Comparison of ENCODE assay signal across 12 mouse cellular contexts in genomic region chr8:10970496-10971456, GRCm38 (mm10). TPM values are rescaled to one million over a fixed set of nuclear protein-coding genes. Genes with fewer than 3 reads are reported as not detected.
A peak's percentile ranks its signal among the peaks of the same experiment; 100 is the strongest.
DNase-seq lines count a peak whose midpoint lies in the region; ATAC-seq lines count a peak whose summit lies in the region.
"Had no signal": no experiment of that assay in that cellular context is flagged by ENCODE, and none has a peak within 500 bp of the region (broad histone marks: within the 10 kb centered on the region; RNA-seq: fewer than 3 reads in every experiment).

No protein-coding gene starts in this region.

- no peak overlapping the region for H3K4me3 ChIP-seq in embryonic facial prominence, embryonic 15.5 days (replicated peaks)
- no peak overlapping the region for H3K4me3 ChIP-seq in lung, embryonic 16.5 days (ENCODE audit: low read length)
- H3K4me3 ChIP-seq: heart, adult 2 months had no signal

- DNase-seq in gastrocnemius, postnatal 25 days, result peak; percentile 42
- DNase-seq in gastrocnemius, postnatal 14 days, result no peak
- peak; percentile 56 for DNase-seq in Muller cell, postnatal 12 days (ENCODE audit: inconsistent ontology term)
- no peak for DNase-seq in embryo, embryonic 10.5 days (ENCODE audit: low spot score)
- no peak for DNase-seq in urinary bladder, postnatal 10 days (ENCODE audit: low spot score)
- DNase-seq in layer of hippocampus, adult 9-10 months (ENCODE audit: low spot score), result no peak
- DNase-seq: cerebellum, postnatal 14 days; heart, adult 2 months had no signal

- intact Hi-C loops in gastrocnemius, postnatal 14 days (cut with DNase I; ENCODE audit: low total_unique reads), result no loop called here

- no peak overlapping the region for H3K9ac ChIP-seq in embryonic facial prominence, embryonic 15.5 days
- no peak overlapping the region for H3K9ac ChIP-seq in lung, embryonic 16.5 days (ENCODE audit: low read length)

- no peak overlapping the region for H3K4me2 ChIP-seq in embryonic facial prominence, embryonic 15.5 days (replicated peaks)
- no peak overlapping the region for H3K4me2 ChIP-seq in lung, embryonic 16.5 days (ENCODE audit: low read depth, low read length)
- H3K4me2 ChIP-seq: liver, embryonic 11.5 days had no signal

- peaks cover 55% of the 10 kb centered on the region for H3K4me1 ChIP-seq in embryonic facial prominence, embryonic 15.5 days
- H3K4me1 ChIP-seq in lung, embryonic 16.5 days (replicated peaks; ENCODE audit: control insufficient read depth, insufficient read depth, low read length), result peaks cover 45% of the 10 kb centered on the region

- WGBS in embryonic facial prominence, embryonic 15.5 days, result 55% methylated on average over 13 of the region's 13 CpGs
- WGBS in lung, embryonic 16.5 days, result 69% methylated on average over 13 of the region's 13 CpGs

- no peaks in the 10 kb centered on the region for H3K27me3 ChIP-seq in embryonic facial prominence, embryonic 15.5 days
- no peaks in the 10 kb centered on the region for H3K27me3 ChIP-seq in lung, embryonic 16.5 days (ENCODE audit: control insufficient read depth, insufficient read depth, low read depth, low read length)
- H3K27me3 ChIP-seq: Patski had no signal

- H3K36me3 ChIP-seq in embryonic facial prominence, embryonic 15.5 days, result no peaks in the 10 kb centered on the region
- no peaks in the 10 kb centered on the region for H3K36me3 ChIP-seq in lung, embryonic 16.5 days (ENCODE audit: control insufficient read depth, insufficient read depth, low read length)

- peak; percentile 12; the same call in 1 of the 2 replicates for ATAC-seq in embryonic facial prominence, embryonic 15.5 days (ENCODE audit: insufficient number of reproducible peaks, low FRiP score, low TSS enrichment, low read depth)
- no peak for ATAC-seq in lung, embryonic 16.5 days (ENCODE audit: low read depth)
- ATAC-seq: Patski had no signal

- H3K27ac ChIP-seq in embryonic facial prominence, embryonic 15.5 days (replicated peaks), result peak overlapping the region; percentile 73
- peak overlapping the region; percentile 15; the same call in 1 of the 2 replicates for H3K27ac ChIP-seq in lung, embryonic 16.5 days (ENCODE audit: low read length)
- H3K27ac ChIP-seq: heart, adult 2 months had no signal

- H3K9me3 ChIP-seq in embryonic facial prominence, embryonic 15.5 days (replicated peaks), result no peaks in the 10 kb centered on the region
- no peaks in the 10 kb centered on the region for H3K9me3 ChIP-seq in lung, embryonic 16.5 days (ENCODE audit: control insufficient read depth, low read length)

RNA-seq across cellular contexts. Expression of gene Irs2, which starts 37.5 kb away (rescaled TPM):
- 10 to 100 TPM in 1 of 2 experiments, 1 to 10 TPM in 1; 7.7 to 12.7 TPM for total RNA-seq in gastrocnemius, postnatal 25 days (2021)
- 10 to 100 TPM in 1 of 2 experiments, 1 to 10 TPM in 1; 7.9 to 12.3 TPM for total RNA-seq in gastrocnemius, postnatal 14 days (2021)
- 7.4 and 7.9 TPM in 2 replicates for polyA plus RNA-seq in embryonic facial prominence, embryonic 15.5 days (2015; fragmentation: Nextera tagmentation; extraction: Ambion mirVana)
- polyA plus RNA-seq in lung, embryonic 16.5 days (2015; fragmentation: Nextera tagmentation; extraction: Ambion mirVana), result 2.8 and 2.9 TPM in 2 replicates

Comparison
In these comparisons a context has a peak if more than half of its experiments do, and no peak if none do; other contexts are left out.
1. DNase-seq: peak in gastrocnemius, postnatal 25 days (single experiment) and Muller cell, postnatal 12 days (single experiment); none in gastrocnemius, postnatal 14 days (single experiment), embryo, embryonic 10.5 days (single experiment), urinary bladder, postnatal 10 days (single experiment) and layer of hippocampus, adult 9-10 months (single experiment).